Mouse (Mus musculus) liver, embryonic 13.5 days (tissue): ENCODE measurements around the gene Ly6g6f. TPM values are rescaled to one million over a fixed set of nuclear protein-coding genes. Genes with fewer than 3 reads are reported as not detected.

Experiments used
- ATAC-seq: fragments of 200-750 bp; cut with Nextera tagmentation; 2 replicates; pipeline ENCODE4 v1.8.0; 2017; ENCODE audit warnings: low read depth, mild to moderate bottlenecking, moderate number of reproducible peaks, moderate library complexity
- DNase-seq: peaks from one replicate; pipeline ENCODE4 v3.0.0; 2022
- H3K27ac ChIP-seq: fragments of 300-500 bp; sonication (generic); 2 replicates; pipeline ENCODE4 v1.5.1; 2015; ENCODE audit warnings: moderate library complexity, mild to moderate bottlenecking, inconsistent platforms
- H3K27me3 ChIP-seq: fragments of 300-500 bp; sonication (generic); 2 replicates; pipeline ENCODE4 v1.6.1; 2015; ENCODE audit warnings: mild to moderate bottlenecking, inconsistent platforms
- H3K36me3 ChIP-seq: fragments of 300-500 bp; sonication (generic); 2 replicates; pipeline ENCODE4 v1.6.1; 2015; ENCODE audit warnings: mild to moderate bottlenecking, inconsistent platforms
- H3K4me1 ChIP-seq: fragments of 300-500 bp; sonication (generic); replicated peaks from 2 replicates; pipeline ENCODE4 v1.6.1; 2015; ENCODE audit warnings: inconsistent platforms
- H3K4me2 ChIP-seq: fragments of 300-500 bp; sonication (generic); 2 replicates; pipeline ENCODE4 v1.6.1; 2015; ENCODE audit warnings: inconsistent platforms, mild to moderate bottlenecking, moderate library complexity
- H3K4me3 ChIP-seq: fragments of 300-500 bp; sonication (generic); replicated peaks from 2 replicates; pipeline ENCODE4 v1.5.1; 2015; ENCODE audit warnings: mild to moderate bottlenecking, inconsistent platforms
- H3K9ac ChIP-seq: fragments of 300-500 bp; sonication (generic); 2 replicates; pipeline ENCODE4 v1.6.1; 2015; ENCODE audit warnings: mild to moderate bottlenecking, inconsistent platforms
- H3K9me3 ChIP-seq: fragments of 300-500 bp; sonication (generic); replicated peaks from 2 replicates; pipeline ENCODE4 v1.6.1; 2016; ENCODE audit warnings: inconsistent platforms
- WGBS: fragments of 180-500 bp; shearing (Covaris S2); methylation state at CpG from one replicate; pipeline ENCODE4 v1.1.7; 2015; ENCODE audit not compliant: insufficient replicate concordance; 5-methylcytosine and 5-hydroxymethylcytosine counted together
- polyA plus RNA-seq: library from polyadenylated mRNA; unstranded; fragments of >200 nt; fragmentation: Nextera tagmentation; extraction: Ambion mirVana; gene quantifications from 2 replicates; pipeline ENCODE4 v1.2.1, GENCODE M21; 2015

Ly6g6f gene
- polyA plus RNA-seq, 1 experiment from 2014 or later: 7.2 TPM

GRCm38 (mm10) chr17:35092403-35093198 is 7.2 kb upstream of the Ly6g6f start:
- H3K36me3 ChIP-seq: peaks cover 70% of the 10 kb centered on the region
- WGBS: 86% methylated on average over 14 of the region's 14 CpGs
- no peak overlapping the region for H3K4me3 ChIP-seq
- no peaks in the 10 kb centered on the region for H3K27me3 ChIP-seq
- ATAC-seq: no peak
- H3K27ac ChIP-seq: no peak overlapping the region
- H3K9me3 ChIP-seq: no peaks in the 10 kb centered on the region
- H3K9ac ChIP-seq: no peak overlapping the region
- H3K4me2 ChIP-seq: no peak overlapping the region
- H3K4me1 ChIP-seq: peaks cover 38% of the 10 kb centered on the region
- no peak for DNase-seq

- peak overlapping the region; percentile 74 for H3K4me3 ChIP-seq
- DNase-seq: peak; percentile 67
- 57% methylated on average over 8 of the region's 8 CpGs for WGBS
- H3K4me1 ChIP-seq: peaks cover 43% of the 10 kb centered on the region
- H3K9me3 ChIP-seq: no peaks in the 10 kb centered on the region
- peak overlapping the region; percentile 91 for H3K27ac ChIP-seq
- ATAC-seq: peak; percentile 59
- peak overlapping the region; percentile 87 for H3K9ac ChIP-seq
- peak overlapping the region; percentile 79 for H3K4me2 ChIP-seq
- peaks cover 47% of the 10 kb centered on the region for H3K36me3 ChIP-seq
- 0 out of 2 replicates have a peak, but pooled peaks cover 4% of the 10 kb centered on the region for H3K27me3 ChIP-seq
Observed at GRCm38 (mm10) chr17:35090166-35090932, 4.9 kb upstream of the Ly6g6f start.

- ATAC-seq (peak; percentile 96), DNase-seq (peak; percentile 92)
- peaks cover 34% of the 10 kb centered on the region for H3K36me3 ChIP-seq
- peaks cover 49% of the 10 kb centered on the region for H3K4me1 ChIP-seq
- peak within 1 kb of the TSS; percentile 74 for H3K4me3 ChIP-seq
- 2% methylated on average over 66 of the region's 67 CpGs for WGBS
- peak within 1 kb of the TSS; percentile 91 for H3K27ac ChIP-seq
- H3K27me3 ChIP-seq: 0 out of 2 replicates have a peak, but pooled peaks cover 4% of the 10 kb centered on the region
- peak within 1 kb of the TSS; percentile 87 for H3K9ac ChIP-seq
- no peaks in the 10 kb centered on the region for H3K9me3 ChIP-seq
- peak within 1 kb of the TSS; percentile 79 for H3K4me2 ChIP-seq
Observed at GRCm38 (mm10) chr17:35088825-35089644, 3.6 kb upstream of the Ly6g6f start, which contains the start of gene Abhd16a. TSS of gene Abhd16a (plus strand) at chr17:35089263.

GRCm38 (mm10) chr17:35088151-35088550 is 2.7 kb upstream of the Ly6g6f start:
- H3K36me3 ChIP-seq: peaks cover 25% of the 10 kb centered on the region

GRCm38 (mm10) chr17:35083929-35084497 is 1.4 kb downstream of the Ly6g6f start:
- ATAC-seq (no peak), DNase-seq (no peak)
- Histone ChIP-seq H3K9ac (no peak overlapping the region), H3K27ac (peak overlapping the region; percentile 7; the same call in 1 of the 2 replicates), H3K27me3 (0 out of 2 replicates have a peak, but pooled peaks cover 4% of the 10 kb centered on the region), H3K4me3 (no peak overlapping the region), H3K4me1 (peaks cover 44% of the 10 kb centered on the region), H3K9me3 (no peaks in the 10 kb centered on the region), H3K36me3 (no peaks in the 10 kb centered on the region), H3K4me2 (no peak overlapping the region)
- 47% methylated on average over 3 of the region's 3 CpGs for WGBS

More at GRCm38 (mm10) chr17:35088151-35088550, 2.7 kb upstream of the Ly6g6f start:
- ATAC-seq: no peak
- no peaks in the 10 kb centered on the region for H3K9me3 ChIP-seq
- WGBS: 34% methylated on average over 2 of the region's 2 CpGs
- no peak overlapping the region for H3K4me2 ChIP-seq
- no peak overlapping the region for H3K9ac ChIP-seq
- peaks cover 53% of the 10 kb centered on the region for H3K4me1 ChIP-seq
- no peak overlapping the region for H3K4me3 ChIP-seq
- no peak for DNase-seq
- 0 out of 2 replicates have a peak, but pooled peaks cover 4% of the 10 kb centered on the region for H3K27me3 ChIP-seq
- no peak overlapping the region for H3K27ac ChIP-seq

GRCm38 (mm10) chr17:35082841-35083576 is 2.4 kb downstream of the Ly6g6f start:
- 83% methylated on average over 16 of the region's 16 CpGs for WGBS
- no peak for DNase-seq
- Histone ChIP-seq H3K4me3 (no peak overlapping the region), H3K9me3 (no peaks in the 10 kb centered on the region), H3K9ac (no peak overlapping the region), H3K4me2 (no peak overlapping the region), H3K36me3 (no peaks in the 10 kb centered on the region), H3K4me1 (peaks cover 46% of the 10 kb centered on the region), H3K27me3 (peaks cover 8% of the 10 kb centered on the region; the same call in 1 of the 2 replicates), H3K27ac (0 out of 2 replicates have a peak overlapping the region, but pooled peaks have one; percentile 7)
- no peak for ATAC-seq

- Histone ChIP-seq H3K36me3 (no peaks in the 10 kb centered on the region), H3K27me3 (peaks cover 17% of the 10 kb centered on the region; the same call in 1 of the 2 replicates), H3K4me3 (no peak overlapping the region), H3K9ac (peak overlapping the region; percentile 64), H3K4me2 (peak overlapping the region; percentile 73), H3K27ac (peak overlapping the region; percentile 88), H3K9me3 (no peaks in the 10 kb centered on the region), H3K4me1 (peaks cover 62% of the 10 kb centered on the region)
- 81% methylated on average over 4 of the region's 4 CpGs for whole genome bisulfite sequencing
- ATAC-seq (no peak), DNase-seq (no peak)
Observed at GRCm38 (mm10) chr17:35080710-35081109, 4.7 kb downstream of the Ly6g6f start.

GRCm38 (mm10) chr17:35080248-35080647 is 5.2 kb downstream of the Ly6g6f start:
- DNase-seq (peak; percentile 22), ATAC-seq (peak; percentile 63)
- Histone ChIP-seq H3K9ac (peak overlapping the region; percentile 64), H3K9me3 (no peaks in the 10 kb centered on the region), H3K4me2 (peak overlapping the region; percentile 73), H3K36me3 (no peaks in the 10 kb centered on the region), H3K27ac (peak overlapping the region; percentile 88), H3K4me1 (peaks cover 57% of the 10 kb centered on the region), H3K27me3 (peaks cover 17% of the 10 kb centered on the region; the same call in 1 of the 2 replicates), H3K4me3 (peak overlapping the region; percentile 37)
- WGBS: 21% methylated on average over 6 of the region's 6 CpGs

- peak overlapping the region; percentile 64 for H3K9ac ChIP-seq
- no peaks in the 10 kb centered on the region for H3K9me3 ChIP-seq
- H3K36me3 ChIP-seq: no peaks in the 10 kb centered on the region
- peak overlapping the region; percentile 88 for H3K27ac ChIP-seq
- DNase-seq (peak; percentile 77), ATAC-seq (peak; percentile 98)
- peaks cover 17% of the 10 kb centered on the region; the same call in 1 of the 2 replicates for H3K27me3 ChIP-seq
- peaks cover 53% of the 10 kb centered on the region for H3K4me1 ChIP-seq
- H3K4me2 ChIP-seq: peak overlapping the region; percentile 73
- peak overlapping the region; percentile 37 for H3K4me3 ChIP-seq
- 10% methylated on average over 9 of the region's 9 CpGs for WGBS
Observed at GRCm38 (mm10) chr17:35079778-35080177, 5.6 kb downstream of the Ly6g6f start.

GRCm38 (mm10) chr17:35077786-35078233 is 7.6 kb downstream of the Ly6g6f start, which contains the start of gene Ly6g6d:
TSS of gene Ly6g6d (minus strand) at chr17:35078065.
- 13% methylated on average over 14 of the region's 14 CpGs for WGBS
- Histone ChIP-seq H3K4me3 (no peak within 1 kb of the TSS; the same call in 1 of the 2 replicates), H3K4me2 (peak within 1 kb of the TSS; percentile 32), H3K36me3 (no peaks in the 10 kb centered on the region), H3K4me1 (peaks cover 56% of the 10 kb centered on the region), H3K9me3 (no peaks in the 10 kb centered on the region), H3K9ac (0 out of 2 replicates have a peak within 1 kb of the TSS, but pooled peaks have one; percentile 28), H3K27me3 (peaks cover 29% of the 10 kb centered on the region), H3K27ac (no peak within 1 kb of the TSS)
- ATAC-seq: no peak
- DNase-seq: no peak
